Mouse (Mus musculus): Measurements from ENCODE around the gene Agbl4. TPM values are rescaled to one million over a fixed set of nuclear protein-coding genes. Genes with fewer than 3 reads are reported as not detected.

The Agbl4 gene
- polyA plus RNA-seq, 1 experiment from 2014 or later: 0.30 TPM

GRCm38 (mm10) chr4:111471726-111472125 is 1074.3 kb downstream of the Agbl4 start:
- H3K27me3 ChIP-seq (replicated peaks): no peaks in the 10 kb centered on the region
- no peak for ATAC-seq
- H3K9ac ChIP-seq: no peak overlapping the region
- no peaks in the 10 kb centered on the region for H3K4me1 ChIP-seq (replicated peaks)
- no peak overlapping the region for H3K4me3 ChIP-seq (replicated peaks)
- H3K36me3 ChIP-seq: no peaks in the 10 kb centered on the region
- 74% methylated on average over 3 of the region's 3 CpGs for WGBS
- no peak overlapping the region for H3K4me2 ChIP-seq (replicated peaks)
- H3K9me3 ChIP-seq: no peaks in the 10 kb centered on the region
- no peak overlapping the region for H3K27ac ChIP-seq

- WGBS: 79% methylated on average over 3 of the region's 3 CpGs
- H3K9me3 ChIP-seq: no peaks in the 10 kb centered on the region
- no peak overlapping the region for H3K9ac ChIP-seq
- H3K4me2 ChIP-seq (replicated peaks): no peak overlapping the region
- ATAC-seq: no peak
- H3K27me3 ChIP-seq (replicated peaks): no peaks in the 10 kb centered on the region
- no peaks in the 10 kb centered on the region for H3K36me3 ChIP-seq
- no peak overlapping the region for H3K4me3 ChIP-seq (replicated peaks)
- H3K27ac ChIP-seq: no peak overlapping the region
- H3K4me1 ChIP-seq (replicated peaks): no peaks in the 10 kb centered on the region
Measured at GRCm38 (mm10) chr4:111472511-111472910, 1075.0 kb downstream of the Agbl4 start.

- no peak overlapping the region for H3K4me3 ChIP-seq (replicated peaks)
- no peak for ATAC-seq
- H3K9ac ChIP-seq: no peak overlapping the region
- H3K4me1 ChIP-seq (replicated peaks): no peaks in the 10 kb centered on the region
- H3K27ac ChIP-seq: no peak overlapping the region
- H3K36me3 ChIP-seq: no peaks in the 10 kb centered on the region
- no peak overlapping the region for H3K4me2 ChIP-seq (replicated peaks)
- no peaks in the 10 kb centered on the region for H3K9me3 ChIP-seq
- no peaks in the 10 kb centered on the region for H3K27me3 ChIP-seq (replicated peaks)
- WGBS: 50% methylated on average over 1 of the region's 1 CpGs
Measured at GRCm38 (mm10) chr4:111473014-111473413, 1075.6 kb downstream of the Agbl4 start.

GRCm38 (mm10) chr4:111475374-111475971 is 1078.0 kb downstream of the Agbl4 start:
- Histone ChIP-seq H3K9ac (no peak overlapping the region), H3K9me3 (no peaks in the 10 kb centered on the region), H3K4me2 (replicated peaks) (no peak overlapping the region), H3K36me3 (no peaks in the 10 kb centered on the region), H3K4me3 (replicated peaks) (no peak overlapping the region), H3K4me1 (replicated peaks) (no peaks in the 10 kb centered on the region), H3K27ac (no peak overlapping the region), H3K27me3 (replicated peaks) (no peaks in the 10 kb centered on the region)
- 81% methylated on average over 10 of the region's 10 CpGs for WGBS
- no peak for ATAC-seq

GRCm38 (mm10) chr4:111477507-111477906 is 1080.0 kb downstream of the Agbl4 start:
- H3K9ac ChIP-seq: no peak overlapping the region
- no peaks in the 10 kb centered on the region for H3K9me3 ChIP-seq
- 52% methylated on average over 4 of the region's 4 CpGs for WGBS
- no peak for ATAC-seq
- H3K27me3 ChIP-seq (replicated peaks): no peaks in the 10 kb centered on the region
- H3K36me3 ChIP-seq: no peaks in the 10 kb centered on the region
- H3K27ac ChIP-seq: no peak overlapping the region
- no peaks in the 10 kb centered on the region for H3K4me1 ChIP-seq (replicated peaks)
- H3K4me3 ChIP-seq (replicated peaks): no peak overlapping the region
- H3K4me2 ChIP-seq (replicated peaks): no peak overlapping the region

GRCm38 (mm10) chr4:111483499-111483898 is 1086.0 kb downstream of the Agbl4 start:
- Histone ChIP-seq H3K27ac (no peak overlapping the region), H3K9me3 (no peaks in the 10 kb centered on the region), H3K36me3 (no peaks in the 10 kb centered on the region), H3K4me2 (replicated peaks) (no peak overlapping the region), H3K9ac (no peak overlapping the region), H3K4me3 (replicated peaks) (no peak overlapping the region), H3K4me1 (replicated peaks) (0 out of 2 replicates have a peak, but pooled peaks cover 3% of the 10 kb centered on the region), H3K27me3 (replicated peaks) (no peaks in the 10 kb centered on the region)
- 66% methylated on average over 5 of the region's 5 CpGs for WGBS
- peak; percentile 43; the same call in 1 of the 2 replicates for ATAC-seq

- Histone ChIP-seq H3K4me3 (replicated peaks) (no peak overlapping the region), H3K9me3 (no peaks in the 10 kb centered on the region), H3K27ac (no peak overlapping the region), H3K4me2 (replicated peaks) (no peak overlapping the region), H3K36me3 (no peaks in the 10 kb centered on the region), H3K9ac (no peak overlapping the region), H3K27me3 (replicated peaks) (no peaks in the 10 kb centered on the region), H3K4me1 (replicated peaks) (0 out of 2 replicates have a peak, but pooled peaks cover 3% of the 10 kb centered on the region)
- WGBS: 68% methylated on average over 5 of the region's 5 CpGs
- ATAC-seq: no peak
Measured at GRCm38 (mm10) chr4:111485189-111485588, 1087.7 kb downstream of the Agbl4 start.

GRCm38 (mm10) chr4:111486187-111486586 is 1088.7 kb downstream of the Agbl4 start:
- H3K9me3 ChIP-seq: no peaks in the 10 kb centered on the region
- H3K4me2 ChIP-seq (replicated peaks): no peak overlapping the region
- 66% methylated on average over 5 of the region's 5 CpGs for WGBS
- H3K27me3 ChIP-seq (replicated peaks): no peaks in the 10 kb centered on the region
- H3K36me3 ChIP-seq: no peaks in the 10 kb centered on the region
- H3K4me1 ChIP-seq (replicated peaks): 0 out of 2 replicates have a peak, but pooled peaks cover 3% of the 10 kb centered on the region
- H3K4me3 ChIP-seq (replicated peaks): no peak overlapping the region
- no peak overlapping the region for H3K9ac ChIP-seq
- H3K27ac ChIP-seq: no peak overlapping the region
- ATAC-seq: no peak

GRCm38 (mm10) chr4:111487233-111487843 is 1089.9 kb downstream of the Agbl4 start:
- H3K36me3 ChIP-seq: no peaks in the 10 kb centered on the region
- no peak overlapping the region for H3K4me2 ChIP-seq (replicated peaks)
- no peak overlapping the region for H3K9ac ChIP-seq
- no peaks in the 10 kb centered on the region for H3K9me3 ChIP-seq
- H3K4me3 ChIP-seq (replicated peaks): no peak overlapping the region
- no peak for ATAC-seq
- H3K27me3 ChIP-seq (replicated peaks): no peaks in the 10 kb centered on the region
- H3K27ac ChIP-seq: no peak overlapping the region
- H3K4me1 ChIP-seq (replicated peaks): 0 out of 2 replicates have a peak, but pooled peaks cover 3% of the 10 kb centered on the region
- WGBS: 82% methylated on average over 4 of the region's 4 CpGs

- H3K9me3 ChIP-seq: no peaks in the 10 kb centered on the region
- H3K36me3 ChIP-seq: no peaks in the 10 kb centered on the region
- no peak overlapping the region for H3K27ac ChIP-seq
- no peak overlapping the region for H3K9ac ChIP-seq
- no peaks in the 10 kb centered on the region for H3K4me1 ChIP-seq (replicated peaks)
- ATAC-seq: peak; percentile 55; the same call in 1 of the 2 replicates
- H3K4me3 ChIP-seq (replicated peaks): no peak overlapping the region
- H3K27me3 ChIP-seq (replicated peaks): no peaks in the 10 kb centered on the region
- no peak overlapping the region for H3K4me2 ChIP-seq (replicated peaks)
- 58% methylated on average over 5 of the region's 5 CpGs for WGBS
Measured at GRCm38 (mm10) chr4:111493750-111494404, 1096.4 kb downstream of the Agbl4 start.

- ATAC-seq: peak; percentile 61; the same call in 1 of the 2 replicates
- H3K27me3 ChIP-seq (replicated peaks): no peaks in the 10 kb centered on the region
- H3K9me3 ChIP-seq: no peaks in the 10 kb centered on the region
- H3K27ac ChIP-seq: no peak overlapping the region
- H3K4me1 ChIP-seq (replicated peaks): no peaks in the 10 kb centered on the region
- H3K4me3 ChIP-seq (replicated peaks): no peak overlapping the region
- WGBS: 7% methylated on average over 2 of the region's 2 CpGs
- no peak overlapping the region for H3K4me2 ChIP-seq (replicated peaks)
- no peak overlapping the region for H3K9ac ChIP-seq
- no peaks in the 10 kb centered on the region for H3K36me3 ChIP-seq
Measured at GRCm38 (mm10) chr4:111495949-111496348, 1098.5 kb downstream of the Agbl4 start.

- H3K36me3 ChIP-seq: no peaks in the 10 kb centered on the region
- no peaks in the 10 kb centered on the region for H3K9me3 ChIP-seq
- no peak overlapping the region for H3K27ac ChIP-seq
- H3K4me2 ChIP-seq (replicated peaks): no peak overlapping the region
- no peak overlapping the region for H3K4me3 ChIP-seq (replicated peaks)
- H3K27me3 ChIP-seq (replicated peaks): no peaks in the 10 kb centered on the region
- no peaks in the 10 kb centered on the region for H3K4me1 ChIP-seq (replicated peaks)
- H3K9ac ChIP-seq: no peak overlapping the region
- 59% methylated on average over 3 of the region's 3 CpGs for WGBS
- ATAC-seq: no peak
Measured at GRCm38 (mm10) chr4:111498751-111499150, 1101.3 kb downstream of the Agbl4 start.
